Mouse (Mus musculus) embryonic fibroblast, embryonic 13.5 days (primary cell): ENCODE measurements around the gene Sdk2. TPM values are rescaled to one million over a fixed set of nuclear protein-coding genes. Genes with fewer than 3 reads are reported as not detected.

ENCODE experiments used
- H3K27ac ChIP-seq: 2 replicates; pipeline ENCODE4 v1.5.1; 2012; ENCODE audit warnings: low read length, control low read depth, inconsistent platforms; ENCODE audit not compliant: insufficient read depth
- H3K4me1 ChIP-seq: 2 replicates; pipeline ENCODE4 v1.6.1; 2011; ENCODE audit warnings: low read length; ENCODE audit not compliant: control insufficient read depth, insufficient read depth
- H3K4me3 ChIP-seq: 2 replicates; pipeline ENCODE4 v1.5.1; 2011; ENCODE audit warnings: mild to moderate bottlenecking, control low read depth, low read length; ENCODE audit not compliant: insufficient read depth
- CTCF ChIP-seq: IDR thresholded peaks from 2 replicates; pipeline ENCODE4 v1.5.1; 2011; ENCODE audit warnings: mild to moderate bottlenecking, control low read depth, low read length, moderate library complexity, borderline replicate concordance; ENCODE audit not compliant: insufficient read depth
- POLR2A ChIP-seq: IDR thresholded peaks from 2 replicates; pipeline ENCODE4 v1.6.1; 2011; ENCODE audit warnings: low read depth, mild to moderate bottlenecking, control low read depth, low read length, moderate library complexity
- polyA plus RNA-seq: library from polyadenylated mRNA; stranded (reverse); fragments of >200 nt; gene quantifications from 2 replicates; pipeline ENCODE4 v1.2.4, GENCODE M21; 2011; ENCODE audit warnings: low read depth; ENCODE audit not compliant: missing spikeins, insufficient read length

Gene Sdk2
- polyA plus RNA-seq, 1 experiment = 0.83 TPM

DNA sequence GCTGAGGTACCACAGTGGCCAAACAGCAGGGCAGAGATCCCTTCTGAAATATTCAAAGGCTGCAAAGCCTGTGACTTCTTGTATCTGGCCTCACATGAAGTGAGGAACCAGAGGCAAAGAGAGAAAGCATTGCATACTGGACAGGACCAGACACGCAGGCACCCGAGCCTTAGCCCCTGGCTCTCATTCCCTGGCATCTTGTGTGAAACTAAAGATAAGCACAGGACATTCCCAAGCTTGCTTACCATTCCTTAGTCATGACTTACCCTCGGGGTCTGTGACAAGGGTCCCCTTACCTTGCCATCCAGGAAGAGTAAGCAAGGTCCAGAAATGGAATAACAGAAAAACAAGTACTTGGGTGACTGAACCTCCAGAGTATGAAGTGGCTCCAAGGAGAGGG, 16.3 kb downstream of the Sdk2 start:
- H3K4me1 ChIP-seq = no peaks in the 10 kb centered on the region
- no peak overlapping the region for H3K4me3 ChIP-seq
- TF ChIP-seq POLR2A = no peak
- no peak for TF ChIP-seq CTCF
- no peak overlapping the region for H3K27ac ChIP-seq

- H3K4me1 ChIP-seq = no peaks in the 10 kb centered on the region
- H3K4me3 ChIP-seq = no peak overlapping the region
- H3K27ac ChIP-seq = no peak overlapping the region
- no peak for TF ChIP-seq CTCF
- no peak for TF ChIP-seq POLR2A
These were observed 18.9 kb downstream of the Sdk2 start for GRCm38 (mm10) chr11:114047887-114048331.

- H3K27ac ChIP-seq = no peak overlapping the region
- no peak overlapping the region for H3K4me3 ChIP-seq
- H3K4me1 ChIP-seq = no peaks in the 10 kb centered on the region
- TF ChIP-seq POLR2A = no peak
- no peak for TF ChIP-seq CTCF
These were observed 19.9 kb downstream of the Sdk2 start for GRCm38 (mm10) chr11:114046927-114047326.

- no peak for TF ChIP-seq CTCF
- no peak for TF ChIP-seq POLR2A
- no peak overlapping the region for H3K27ac ChIP-seq
- H3K4me1 ChIP-seq = no peaks in the 10 kb centered on the region
These were observed 22.5 kb downstream of the Sdk2 start for GRCm38 (mm10) chr11:114044373-114044772.

GRCm38 (mm10) chr11:114043530-114043929, 23.3 kb downstream of the Sdk2 start:
- H3K4me1 ChIP-seq = no peaks in the 10 kb centered on the region
- TF ChIP-seq POLR2A (no peak), CTCF (no peak)
- H3K27ac ChIP-seq = no peak overlapping the region
- no peak overlapping the region for H3K4me3 ChIP-seq

More at GRCm38 (mm10) chr11:114044373-114044772, 22.5 kb downstream of the Sdk2 start:
- H3K4me3 ChIP-seq = no peak overlapping the region

- Histone ChIP-seq H3K27ac (no peak overlapping the region), H3K4me1 (0 out of 2 replicates have a peak, but pooled peaks cover 2% of the 10 kb centered on the region), H3K4me3 (no peak overlapping the region)
- TF ChIP-seq CTCF = no peak
These were observed 26.3 kb downstream of the Sdk2 start for GRCm38 (mm10) chr11:114040391-114041035.

GRCm38 (mm10) chr11:114038036-114038435, 28.8 kb downstream of the Sdk2 start:
- no peak overlapping the region for H3K27ac ChIP-seq
- TF ChIP-seq CTCF (no peak), POLR2A (no peak)
- no peak overlapping the region for H3K4me3 ChIP-seq
- 0 out of 2 replicates have a peak, but pooled peaks cover 2% of the 10 kb centered on the region for H3K4me1 ChIP-seq

GRCm38 (mm10) chr11:114031491-114031890, 35.4 kb downstream of the Sdk2 start:
- H3K4me3 ChIP-seq = no peak overlapping the region
- H3K27ac ChIP-seq = no peak overlapping the region
- no peaks in the 10 kb centered on the region for H3K4me1 ChIP-seq
- TF ChIP-seq POLR2A (no peak), CTCF (no peak)

DNA sequence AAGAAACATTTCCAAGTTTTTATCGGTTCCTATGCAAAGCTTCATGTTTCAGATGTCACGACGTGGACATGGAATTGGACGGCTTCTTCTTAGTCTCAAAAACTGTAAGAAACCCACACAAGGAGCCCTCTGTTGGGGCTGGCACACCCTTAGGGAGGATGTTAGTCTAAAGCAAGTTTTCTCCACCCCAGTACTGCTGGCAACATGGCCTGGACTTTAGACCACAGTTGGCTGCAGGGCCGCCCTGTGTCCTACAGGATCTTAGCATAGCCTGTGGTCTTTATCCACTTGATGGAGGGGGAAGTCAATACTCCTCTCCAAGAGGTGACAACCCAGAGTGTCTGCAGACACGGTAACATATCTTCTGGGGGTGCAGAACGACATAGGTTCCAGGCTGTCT, 36.6 kb downstream of the Sdk2 start:
- no peak overlapping the region for H3K27ac ChIP-seq
- TF ChIP-seq POLR2A (no peak), CTCF (no peak)
- no peak overlapping the region for H3K4me3 ChIP-seq
- H3K4me1 ChIP-seq = no peaks in the 10 kb centered on the region

- no peaks in the 10 kb centered on the region for H3K4me1 ChIP-seq
These were observed 38.3 kb downstream of the Sdk2 start for GRCm38 (mm10) chr11:114028512-114028911.

GRCm38 (mm10) chr11:114028021-114028420, 38.8 kb downstream of the Sdk2 start:
- no peak overlapping the region for H3K27ac ChIP-seq
- no peak overlapping the region for H3K4me3 ChIP-seq
- H3K4me1 ChIP-seq = no peaks in the 10 kb centered on the region
- TF ChIP-seq CTCF (no peak), POLR2A (no peak)

More at GRCm38 (mm10) chr11:114028512-114028911, 38.3 kb downstream of the Sdk2 start:
- TF ChIP-seq CTCF (no peak), POLR2A (no peak)
- no peak overlapping the region for H3K4me3 ChIP-seq
- H3K27ac ChIP-seq = no peak overlapping the region
